Mouse (Mus musculus): ENCODE measurements around the gene Thrb. TPM values are rescaled to one million over a fixed set of nuclear protein-coding genes. Genes with fewer than 3 reads are reported as not detected.

Thrb gene
- polyA plus RNA-seq, 1 experiment from 2014 or later, result 0.20 TPM

DNA sequence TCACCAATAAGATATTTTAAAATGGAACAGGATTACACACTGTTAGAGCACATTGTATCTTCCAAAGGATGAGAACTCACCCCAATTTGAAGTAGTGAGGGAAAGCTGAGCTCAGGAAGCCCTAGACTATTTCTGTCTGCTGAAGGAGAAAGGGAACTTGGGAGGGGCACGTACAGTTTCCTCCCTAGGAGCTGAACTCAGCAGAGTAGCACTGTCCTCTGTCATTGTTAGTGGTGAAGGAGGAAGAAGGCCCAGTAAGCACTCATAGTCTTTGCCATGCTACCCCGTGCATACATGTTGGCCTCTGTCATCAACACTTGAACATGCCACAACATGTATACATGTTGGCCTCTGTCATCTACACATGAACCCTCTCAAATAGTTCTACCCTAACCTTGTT is 294.0 kb downstream of the Thrb start:
- Histone ChIP-seq H3K4me1 (ENCODE audit: control insufficient read depth, insufficient read depth, low read length) (no peaks in the 10 kb centered on the region), H3K4me3 (ENCODE audit: low read length) (no peak overlapping the region), H3K9me3 (ENCODE audit: control insufficient read depth, low read length) (no peaks in the 10 kb centered on the region), H3K36me3 (ENCODE audit: control insufficient read depth, insufficient read depth, low read length) (no peaks in the 10 kb centered on the region), H3K27me3 (ENCODE audit: control insufficient read depth, insufficient read depth, low read length) (no peaks in the 10 kb centered on the region), H3K4me2 (replicated peaks; ENCODE audit: low read depth, low read length) (no peak overlapping the region), H3K9ac (ENCODE audit: low read depth, low read length) (no peak overlapping the region), H3K27ac (ENCODE audit: low read depth, low read length) (no peak overlapping the region)
- whole genome bisulfite sequencing, result 73% methylated on average over 2 of the region's 2 CpGs
- no peak for ATAC-seq (ENCODE audit: low FRiP score, low TSS enrichment)

DNA sequence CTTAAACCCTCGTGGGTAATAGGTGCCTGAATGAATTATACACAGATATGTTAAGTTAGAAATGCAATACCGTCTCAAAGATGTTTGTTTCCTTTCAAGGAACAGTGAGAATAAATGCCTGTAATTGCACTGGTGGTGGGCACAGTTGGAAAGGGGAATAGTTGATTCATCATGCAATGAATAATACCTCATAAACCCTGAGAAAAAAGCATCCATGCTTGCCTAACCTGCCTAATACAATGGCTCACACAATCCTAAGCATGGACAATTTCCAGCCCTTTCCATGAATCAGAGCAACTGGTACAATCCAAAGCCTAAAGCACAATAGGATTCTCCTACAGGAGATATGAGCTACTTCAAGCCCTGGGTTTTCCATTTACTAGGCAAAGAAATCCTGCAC is 299.8 kb downstream of the Thrb start:
- H3K27ac ChIP-seq (ENCODE audit: low read depth, low read length), result no peak overlapping the region
- no peaks in the 10 kb centered on the region for H3K9me3 ChIP-seq (ENCODE audit: control insufficient read depth, low read length)
- no peaks in the 10 kb centered on the region for H3K36me3 ChIP-seq (ENCODE audit: control insufficient read depth, insufficient read depth, low read length)
- ATAC-seq (ENCODE audit: low FRiP score, low TSS enrichment), result no peak
- H3K9ac ChIP-seq (ENCODE audit: low read depth, low read length), result no peak overlapping the region
- no peak overlapping the region for H3K4me2 ChIP-seq (replicated peaks; ENCODE audit: low read depth, low read length)
- H3K4me3 ChIP-seq (ENCODE audit: low read length), result no peak overlapping the region
- H3K27me3 ChIP-seq (ENCODE audit: control insufficient read depth, insufficient read depth, low read length), result no peaks in the 10 kb centered on the region
- 48% methylated on average over 2 of the region's 2 CpGs for WGBS
- H3K4me1 ChIP-seq (ENCODE audit: control insufficient read depth, insufficient read depth, low read length), result no peaks in the 10 kb centered on the region

DNA sequence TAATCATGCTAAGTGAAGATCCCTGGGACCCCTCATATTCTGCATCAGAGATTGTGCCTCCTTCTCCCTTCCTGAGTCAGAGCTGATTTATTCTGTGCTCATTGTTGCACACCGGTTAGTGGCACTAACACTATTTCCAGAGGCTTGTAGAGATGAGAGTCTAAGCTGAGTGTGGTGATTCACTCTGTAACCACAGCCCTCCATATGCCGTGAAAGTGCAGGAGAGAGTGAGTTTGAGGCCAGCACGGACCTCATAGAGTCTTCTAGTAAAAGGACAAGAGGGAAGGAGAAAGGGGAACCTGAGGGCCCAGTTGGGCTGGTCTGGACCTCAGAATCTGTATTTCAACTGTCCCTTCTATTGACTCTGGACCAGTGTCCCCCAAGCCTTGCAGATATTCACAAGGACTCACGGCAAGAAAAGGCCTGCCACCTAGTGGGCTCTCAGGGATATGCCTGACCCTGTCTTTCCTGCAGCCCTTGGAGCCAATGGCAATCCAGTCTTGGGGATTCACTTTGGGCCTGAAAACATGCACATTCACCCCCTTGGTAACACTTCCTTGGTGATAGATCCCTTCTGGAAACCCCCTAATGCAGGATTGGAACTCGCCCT is 307.2 kb downstream of the Thrb start:
- H3K27me3 ChIP-seq (ENCODE audit: control insufficient read depth, insufficient read depth, low read length), result no peaks in the 10 kb centered on the region
- no peaks in the 10 kb centered on the region for H3K9me3 ChIP-seq (ENCODE audit: control insufficient read depth, low read length)
- peak; percentile 80; the same call in 1 of the 2 replicates for ATAC-seq (ENCODE audit: low FRiP score, low TSS enrichment)
- H3K4me1 ChIP-seq (ENCODE audit: control insufficient read depth, insufficient read depth, low read length), result no peaks in the 10 kb centered on the region
- 44% methylated on average over 5 of the region's 5 CpGs for WGBS
- H3K9ac ChIP-seq (ENCODE audit: low read depth, low read length), result no peak overlapping the region
- no peak overlapping the region for H3K4me2 ChIP-seq (replicated peaks; ENCODE audit: low read depth, low read length)
- H3K36me3 ChIP-seq (ENCODE audit: control insufficient read depth, insufficient read depth, low read length), result no peaks in the 10 kb centered on the region
- H3K4me3 ChIP-seq (ENCODE audit: low read length), result no peak overlapping the region
- no peak overlapping the region for H3K27ac ChIP-seq (ENCODE audit: low read depth, low read length)

DNA sequence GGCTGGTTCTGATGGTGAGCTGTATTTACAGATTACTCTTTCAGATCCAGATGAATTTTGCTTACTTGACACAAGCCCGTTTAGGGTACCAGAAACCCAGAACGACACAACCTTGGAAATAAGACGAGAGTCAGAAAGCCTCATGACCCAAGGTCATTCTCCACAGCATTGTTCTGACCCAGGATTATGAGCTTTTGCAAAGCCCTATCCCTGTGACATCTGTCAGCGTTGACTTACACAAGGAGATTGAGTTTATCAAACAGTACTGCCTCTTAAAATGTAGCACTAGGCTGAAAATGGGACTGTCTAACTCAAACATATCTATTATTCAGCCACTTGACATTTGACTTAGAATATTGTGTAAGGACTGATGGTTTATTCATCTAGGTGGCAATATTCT is 312.1 kb downstream of the Thrb start:
- Histone ChIP-seq H3K27ac (ENCODE audit: low read depth, low read length) (no peak overlapping the region), H3K27me3 (ENCODE audit: control insufficient read depth, insufficient read depth, low read length) (no peaks in the 10 kb centered on the region), H3K4me1 (ENCODE audit: control insufficient read depth, insufficient read depth, low read length) (no peaks in the 10 kb centered on the region), H3K4me3 (ENCODE audit: low read length) (no peak overlapping the region), H3K9me3 (ENCODE audit: control insufficient read depth, low read length) (no peaks in the 10 kb centered on the region), H3K4me2 (replicated peaks; ENCODE audit: low read depth, low read length) (no peak overlapping the region), H3K9ac (ENCODE audit: low read depth, low read length) (no peak overlapping the region), H3K36me3 (ENCODE audit: control insufficient read depth, insufficient read depth, low read length) (no peaks in the 10 kb centered on the region)
- WGBS, result 88% methylated on average over 4 of the region's 4 CpGs
- ATAC-seq (ENCODE audit: low FRiP score, low TSS enrichment), result no peak

DNA sequence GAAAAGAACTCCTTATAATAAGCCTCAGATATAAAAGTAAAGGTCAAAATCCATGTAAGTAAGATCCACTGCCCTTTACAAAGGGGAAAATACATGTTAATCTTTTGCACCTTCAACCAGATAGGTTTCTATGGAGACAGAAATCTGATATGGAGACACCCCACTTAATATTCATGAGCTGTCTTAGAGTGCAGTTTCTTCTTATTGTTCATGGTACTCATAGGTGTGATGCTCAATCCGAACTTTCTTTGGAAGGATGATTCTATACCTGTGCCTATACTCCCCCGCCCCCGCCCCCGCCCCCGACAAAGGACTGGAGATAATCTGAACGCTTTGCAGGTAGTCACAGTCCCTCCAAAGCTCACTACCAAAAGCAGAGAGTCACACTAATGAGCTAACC is 312.6 kb downstream of the Thrb start:
- ATAC-seq (ENCODE audit: low FRiP score, low TSS enrichment), result no peak
- Histone ChIP-seq H3K27me3 (ENCODE audit: control insufficient read depth, insufficient read depth, low read length) (no peaks in the 10 kb centered on the region), H3K9ac (ENCODE audit: low read depth, low read length) (no peak overlapping the region), H3K27ac (ENCODE audit: low read depth, low read length) (no peak overlapping the region), H3K4me2 (replicated peaks; ENCODE audit: low read depth, low read length) (no peak overlapping the region), H3K4me3 (ENCODE audit: low read length) (no peak overlapping the region), H3K36me3 (ENCODE audit: control insufficient read depth, insufficient read depth, low read length) (no peaks in the 10 kb centered on the region), H3K4me1 (ENCODE audit: control insufficient read depth, insufficient read depth, low read length) (no peaks in the 10 kb centered on the region), H3K9me3 (ENCODE audit: control insufficient read depth, low read length) (no peaks in the 10 kb centered on the region)
- 86% methylated on average over 6 of the region's 6 CpGs for WGBS

DNA sequence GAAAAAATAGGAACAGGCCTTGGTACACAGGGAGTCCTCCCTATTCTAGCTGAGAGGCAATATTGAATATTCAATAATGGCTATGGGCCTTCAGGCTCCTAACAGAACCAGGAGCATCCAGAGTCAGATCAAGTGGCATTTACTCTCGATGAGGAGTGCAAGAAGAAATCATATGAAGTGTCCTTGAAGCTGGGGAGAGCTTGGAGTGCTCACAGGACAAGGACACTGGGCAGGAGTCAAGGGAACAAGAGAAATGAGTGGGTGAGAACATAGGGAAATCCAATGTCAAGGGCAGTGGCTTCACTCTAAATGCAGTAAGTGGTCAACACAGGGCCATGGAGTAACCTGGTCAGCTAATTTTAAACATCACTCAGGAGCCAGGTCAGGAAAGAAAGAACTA is 315.7 kb downstream of the Thrb start:
- H3K36me3 ChIP-seq (ENCODE audit: control insufficient read depth, insufficient read depth, low read length), result no peaks in the 10 kb centered on the region
- H3K4me1 ChIP-seq (ENCODE audit: control insufficient read depth, insufficient read depth, low read length), result no peaks in the 10 kb centered on the region
- H3K9me3 ChIP-seq (ENCODE audit: control insufficient read depth, low read length), result no peaks in the 10 kb centered on the region
- no peak overlapping the region for H3K9ac ChIP-seq (ENCODE audit: low read depth, low read length)
- ATAC-seq (ENCODE audit: low FRiP score, low TSS enrichment), result no peak
- H3K27me3 ChIP-seq (ENCODE audit: control insufficient read depth, insufficient read depth, low read length), result no peaks in the 10 kb centered on the region
- H3K4me2 ChIP-seq (replicated peaks; ENCODE audit: low read depth, low read length), result no peak overlapping the region
- WGBS, result 72% methylated on average over 1 of the region's 1 CpGs
- no peak overlapping the region for H3K27ac ChIP-seq (ENCODE audit: low read depth, low read length)
- no peak overlapping the region for H3K4me3 ChIP-seq (ENCODE audit: low read length)

DNA sequence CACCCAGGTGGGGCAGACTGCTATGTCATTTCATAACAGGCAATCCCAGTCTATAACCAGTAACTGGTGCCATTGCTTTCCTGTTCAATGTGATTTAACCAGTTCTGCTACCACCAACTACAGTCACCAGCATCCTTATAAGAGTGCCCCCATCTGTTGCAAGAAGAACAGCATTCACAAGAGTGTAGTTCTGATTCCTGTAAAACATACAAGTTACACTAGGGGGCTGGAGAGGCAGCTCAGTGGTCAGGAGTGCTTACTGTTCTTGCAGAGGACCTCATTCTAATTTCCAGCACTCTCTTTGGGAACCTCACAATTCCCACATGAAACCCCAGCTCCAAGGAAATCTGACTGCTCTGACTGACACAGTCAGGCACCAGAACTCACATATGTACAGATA is 318.2 kb downstream of the Thrb start:
- no peak overlapping the region for H3K9ac ChIP-seq (ENCODE audit: low read depth, low read length)
- ATAC-seq (ENCODE audit: low FRiP score, low TSS enrichment), result no peak
- H3K27me3 ChIP-seq (ENCODE audit: control insufficient read depth, insufficient read depth, low read length), result no peaks in the 10 kb centered on the region
- no peak overlapping the region for H3K4me3 ChIP-seq (ENCODE audit: low read length)
- H3K36me3 ChIP-seq (ENCODE audit: control insufficient read depth, insufficient read depth, low read length), result no peaks in the 10 kb centered on the region
- no peak overlapping the region for H3K27ac ChIP-seq (ENCODE audit: low read depth, low read length)
- no peaks in the 10 kb centered on the region for H3K4me1 ChIP-seq (ENCODE audit: control insufficient read depth, insufficient read depth, low read length)
- no peaks in the 10 kb centered on the region for H3K9me3 ChIP-seq (ENCODE audit: control insufficient read depth, low read length)
- no peak overlapping the region for H3K4me2 ChIP-seq (replicated peaks; ENCODE audit: low read depth, low read length)

DNA sequence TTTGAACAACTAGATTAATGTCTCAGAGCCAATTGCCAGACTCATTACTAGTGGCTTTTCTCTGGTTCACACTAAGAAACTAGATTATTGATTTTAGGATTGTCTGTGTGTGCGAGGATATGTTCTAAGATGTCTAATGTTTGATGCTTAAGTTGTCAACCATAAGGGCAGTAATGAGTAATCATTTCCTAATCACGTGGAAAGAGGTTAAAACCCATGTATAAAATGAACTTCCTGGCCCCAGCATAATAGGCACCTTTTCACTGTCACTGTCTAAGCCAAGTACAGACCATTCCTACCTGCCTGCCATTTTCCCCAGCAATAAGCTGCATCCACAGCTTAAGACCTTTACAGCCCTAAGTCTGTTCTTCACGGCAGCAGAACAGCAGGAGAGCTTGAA is 321.2 kb downstream of the Thrb start:
- Histone ChIP-seq H3K9ac (ENCODE audit: low read depth, low read length) (no peak overlapping the region), H3K4me2 (replicated peaks; ENCODE audit: low read depth, low read length) (no peak overlapping the region), H3K27me3 (ENCODE audit: control insufficient read depth, insufficient read depth, low read length) (no peaks in the 10 kb centered on the region), H3K4me1 (ENCODE audit: control insufficient read depth, insufficient read depth, low read length) (no peaks in the 10 kb centered on the region), H3K36me3 (ENCODE audit: control insufficient read depth, insufficient read depth, low read length) (no peaks in the 10 kb centered on the region), H3K9me3 (ENCODE audit: control insufficient read depth, low read length) (no peaks in the 10 kb centered on the region), H3K4me3 (ENCODE audit: low read length) (no peak overlapping the region), H3K27ac (ENCODE audit: low read depth, low read length) (no peak overlapping the region)
- ATAC-seq (ENCODE audit: low FRiP score, low TSS enrichment), result no peak
- 71% methylated on average over 3 of the region's 3 CpGs for WGBS

DNA sequence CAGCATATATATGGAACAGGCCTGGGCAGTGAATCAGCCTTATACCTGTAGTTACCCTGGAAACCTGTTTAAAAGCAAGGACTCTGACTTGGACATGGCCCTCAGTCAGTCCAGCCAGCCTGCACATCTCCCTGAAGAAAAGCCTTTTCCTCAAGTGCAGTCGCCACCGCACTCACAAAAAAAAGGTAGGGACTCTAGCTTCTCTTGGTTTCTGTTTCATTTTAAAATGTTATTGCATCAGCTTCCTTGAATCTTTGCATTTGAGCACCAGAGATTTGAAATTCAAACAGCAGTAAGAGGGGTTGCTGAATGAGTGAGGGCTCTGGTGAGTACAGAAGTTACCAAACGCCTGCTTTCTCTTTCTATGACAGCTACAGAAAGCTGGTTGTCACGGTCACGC is 322.0 kb downstream of the Thrb start:
- no peak for ATAC-seq (ENCODE audit: low FRiP score, low TSS enrichment)
- Histone ChIP-seq H3K4me3 (ENCODE audit: low read length) (no peak overlapping the region), H3K36me3 (ENCODE audit: control insufficient read depth, insufficient read depth, low read length) (no peaks in the 10 kb centered on the region), H3K27ac (ENCODE audit: low read depth, low read length) (no peak overlapping the region), H3K4me2 (replicated peaks; ENCODE audit: low read depth, low read length) (no peak overlapping the region), H3K27me3 (ENCODE audit: control insufficient read depth, insufficient read depth, low read length) (no peaks in the 10 kb centered on the region), H3K9ac (ENCODE audit: low read depth, low read length) (no peak overlapping the region), H3K4me1 (ENCODE audit: control insufficient read depth, insufficient read depth, low read length) (no peaks in the 10 kb centered on the region), H3K9me3 (ENCODE audit: control insufficient read depth, low read length) (no peaks in the 10 kb centered on the region)
- 87% methylated on average over 5 of the region's 5 CpGs for WGBS
